Mouse (Mus musculus) cerebellum, adult 11-12 months (tissue): Measurements from ENCODE around the gene Crb3.
"Not testable (repeated sequence)": the region's sequence is repeated elsewhere in the genome, so short reads cannot be mapped to it uniquely, and the experiment has no call there.

Experiments
- DNase-seq: peaks from one replicate; pipeline ENCODE4 v3.0.0; 2022

Gene Crb3

DNA sequence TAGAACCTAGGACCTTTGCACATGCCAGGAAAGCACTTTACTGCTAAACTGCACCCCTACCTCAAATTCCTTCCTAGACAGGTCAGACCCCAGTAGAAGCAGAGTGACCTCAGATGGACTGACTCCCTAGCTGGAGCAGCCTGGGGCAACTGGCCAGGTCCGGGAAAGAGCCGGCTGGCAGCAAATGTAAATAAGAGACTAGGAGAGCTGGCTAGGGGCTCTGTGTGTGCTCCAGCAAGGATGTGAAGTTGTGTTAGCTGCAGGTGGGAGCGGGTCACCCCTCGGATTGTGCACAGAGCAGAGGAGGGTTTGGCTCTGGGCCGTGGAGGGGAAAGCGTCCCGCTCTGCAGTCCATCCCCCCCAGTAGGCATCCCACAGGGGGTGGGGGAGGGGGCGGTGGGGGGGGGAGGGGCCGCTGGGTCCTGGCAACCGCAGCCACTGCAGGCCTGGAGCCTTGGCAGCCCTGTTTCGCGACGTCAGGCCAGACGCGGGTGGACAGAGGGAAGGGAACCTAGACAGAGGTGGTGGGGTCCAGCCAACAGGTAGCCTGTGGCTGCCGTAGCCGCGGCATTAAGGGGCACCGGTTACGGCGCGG is at the start of gene Crb3:
TSS of gene Crb3 (plus strand) at position 215 of the 595 bp plus-strand sequence.
- DNase-seq: peak; percentile 83

DNA sequence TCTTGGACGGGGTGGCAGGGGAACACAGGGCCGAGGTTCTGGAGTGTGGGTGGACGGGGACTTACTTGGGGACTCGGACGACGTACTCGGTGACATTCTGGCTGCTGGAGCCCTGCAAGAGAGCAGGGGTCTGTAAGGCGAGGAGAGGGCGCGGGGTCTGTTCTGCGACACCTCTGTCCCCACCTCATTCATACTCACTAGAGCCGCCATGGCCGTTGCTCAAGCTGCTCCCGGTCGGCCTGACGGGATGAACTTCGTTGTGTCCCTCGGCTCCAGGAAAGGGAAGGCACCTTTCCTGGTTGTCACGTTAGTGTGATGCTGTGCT is 48.0 kb upstream of the Crb3 start:
- DNase-seq: no peak

DNA sequence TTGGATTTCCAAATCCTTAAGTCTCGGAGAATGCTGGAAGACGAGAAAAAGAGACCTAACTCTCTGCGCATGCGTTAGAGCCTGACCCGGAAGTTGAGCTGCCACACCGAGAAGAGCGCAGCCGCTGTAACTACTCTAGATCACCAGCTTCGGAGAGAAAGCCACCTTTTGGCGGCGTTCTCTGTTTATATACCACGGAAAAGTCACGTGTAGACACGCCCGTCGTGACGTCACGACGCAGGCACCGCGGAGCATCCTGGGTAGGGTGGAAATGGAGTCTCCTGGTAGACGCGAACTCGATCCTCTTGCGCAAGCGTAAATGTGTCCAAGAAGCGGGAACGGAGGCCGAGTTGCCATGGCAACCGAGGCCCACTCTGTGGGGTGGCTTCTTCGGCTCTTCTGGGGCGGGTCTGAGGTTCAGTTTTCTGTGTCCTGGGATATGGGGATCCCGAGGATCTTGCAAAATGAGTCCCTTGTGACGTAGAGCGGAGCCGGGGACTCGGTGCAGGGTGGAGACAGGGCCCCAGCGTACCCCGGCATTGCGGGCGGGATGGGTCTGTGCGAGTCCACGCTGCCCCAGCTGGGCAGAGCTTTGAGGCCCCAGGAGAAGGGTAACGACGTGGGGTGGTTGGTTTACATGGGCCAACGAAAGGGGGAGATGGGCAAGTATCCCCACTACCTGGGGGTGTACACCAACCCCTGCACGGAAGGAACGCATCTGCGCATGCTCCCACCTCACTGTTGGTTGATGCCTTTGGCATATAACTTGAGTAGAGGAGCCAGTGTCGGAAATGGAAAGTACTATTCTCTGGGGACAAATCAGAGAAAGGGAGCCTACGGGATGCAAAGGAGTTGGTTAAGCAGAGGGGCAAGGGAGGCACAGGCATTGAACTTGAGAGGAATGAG is 47.4 kb upstream of the Crb3 start, which contains the start of the genes Gtf2f1 and Gm17949:
TSS of gene Gtf2f1 (minus strand) at position 53 of the 906 bp plus-strand sequence.
TSS of gene Gm17949 (plus strand) at position 234 of the 906 bp plus-strand sequence.
- DNase-seq: peak; percentile 95

DNA sequence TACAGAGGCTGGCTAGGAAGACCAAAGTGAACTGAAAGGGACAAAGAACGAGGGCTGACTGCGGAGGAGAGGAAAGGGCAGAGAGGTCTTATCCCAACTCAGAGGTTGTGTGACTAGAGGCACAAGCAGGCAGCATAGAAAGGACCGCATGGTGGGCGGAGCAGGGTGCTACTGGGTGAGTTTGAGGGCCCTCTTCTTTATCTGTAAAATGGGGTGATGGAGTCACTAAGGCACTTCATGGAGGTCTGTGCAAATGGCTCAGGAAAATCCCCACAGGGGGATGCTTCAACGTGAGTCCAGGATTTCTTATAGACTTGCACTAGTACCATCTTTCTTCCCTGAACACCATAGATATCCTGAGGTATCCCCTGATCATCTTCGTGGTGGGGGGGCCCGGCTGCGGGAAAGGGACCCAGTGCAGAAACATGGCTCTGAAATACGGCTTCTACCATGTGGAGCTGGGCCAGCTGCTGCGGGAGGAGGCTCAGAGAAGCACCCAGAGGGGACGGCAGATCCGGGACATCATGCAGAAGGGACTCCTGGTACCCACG is 46.6 kb upstream of the Crb3 start:
- DNase-seq: peak; percentile 72

DNA sequence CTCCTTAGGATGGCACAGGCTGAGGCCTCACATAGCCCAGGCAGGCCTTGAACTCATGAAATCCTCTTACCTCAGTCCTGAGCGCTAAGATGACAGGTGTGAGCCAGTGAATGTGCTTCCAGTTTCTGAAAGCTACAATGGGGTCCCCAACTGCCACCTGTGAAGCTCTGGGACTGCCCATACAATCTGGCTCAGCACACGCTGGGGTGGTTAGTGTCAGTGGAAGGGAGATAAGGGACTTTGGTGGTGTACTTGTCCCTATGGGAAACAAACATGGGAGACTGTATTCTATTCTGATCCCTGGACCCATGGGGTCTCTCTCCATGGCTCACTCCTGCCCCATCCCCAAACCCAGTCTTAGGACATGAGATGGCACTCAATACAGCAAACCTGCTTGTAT is 39.2 kb upstream of the Crb3 start:
- DNase-seq: no peak

DNA sequence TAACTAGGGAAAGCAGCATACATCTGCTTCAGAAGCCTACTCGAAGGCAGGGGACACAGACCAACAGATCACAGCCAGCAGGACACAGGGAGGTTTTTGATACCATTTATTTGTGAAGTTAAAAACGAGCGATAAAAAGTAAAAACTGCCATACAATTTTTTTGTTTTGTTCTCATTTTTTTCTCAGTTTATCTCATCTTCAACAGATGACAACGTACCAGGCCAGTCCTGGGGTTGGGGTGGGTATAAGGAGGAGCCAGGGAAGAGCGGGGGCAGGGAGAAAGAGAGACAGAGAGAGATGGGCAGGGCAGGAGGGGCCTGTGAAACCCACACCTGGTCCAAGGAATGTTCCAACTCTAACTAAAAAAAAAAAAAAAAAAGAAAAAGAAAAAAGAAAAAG is 37.9 kb upstream of the Crb3 start:
- no peak for DNase-seq

DNA sequence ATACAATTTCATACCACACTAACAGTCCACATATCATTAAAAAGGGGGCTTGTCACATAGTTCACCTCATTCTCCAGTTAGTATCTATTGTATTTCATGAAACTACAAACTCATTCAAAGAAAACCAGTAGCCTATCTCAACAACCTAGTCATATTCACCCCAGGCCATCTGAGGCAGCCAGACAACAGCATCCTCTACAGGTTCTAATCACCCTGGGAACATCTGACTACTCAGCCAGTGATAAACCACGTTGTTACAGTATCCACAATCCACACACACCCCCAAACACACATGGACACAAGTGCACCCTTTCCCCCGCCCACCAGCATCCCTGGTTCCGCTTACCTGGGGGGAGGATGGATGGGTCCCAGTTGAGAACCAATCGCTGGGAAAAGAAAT is 31.4 kb upstream of the Crb3 start:
- no peak for DNase-seq

DNA sequence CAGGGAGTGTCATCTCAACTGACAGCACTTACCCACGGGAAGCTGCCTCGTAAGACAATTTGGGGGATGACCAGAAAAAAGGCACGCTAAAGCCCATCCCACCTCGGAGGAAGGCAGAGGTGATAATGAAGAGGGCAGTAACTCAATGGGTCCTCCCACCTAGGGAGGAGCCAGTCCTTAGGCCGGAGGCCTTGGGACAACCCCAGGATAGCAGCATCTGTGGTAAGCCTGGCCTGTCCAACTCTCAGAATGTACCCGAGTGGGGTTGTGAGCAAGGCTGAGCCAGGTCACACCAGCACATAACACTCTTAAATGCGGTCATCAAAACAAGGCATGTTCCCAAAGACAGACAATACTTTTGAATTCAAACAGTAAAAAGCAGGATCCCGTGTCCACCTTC is 29.2 kb upstream of the Crb3 start:
- no peak for DNase-seq

DNA sequence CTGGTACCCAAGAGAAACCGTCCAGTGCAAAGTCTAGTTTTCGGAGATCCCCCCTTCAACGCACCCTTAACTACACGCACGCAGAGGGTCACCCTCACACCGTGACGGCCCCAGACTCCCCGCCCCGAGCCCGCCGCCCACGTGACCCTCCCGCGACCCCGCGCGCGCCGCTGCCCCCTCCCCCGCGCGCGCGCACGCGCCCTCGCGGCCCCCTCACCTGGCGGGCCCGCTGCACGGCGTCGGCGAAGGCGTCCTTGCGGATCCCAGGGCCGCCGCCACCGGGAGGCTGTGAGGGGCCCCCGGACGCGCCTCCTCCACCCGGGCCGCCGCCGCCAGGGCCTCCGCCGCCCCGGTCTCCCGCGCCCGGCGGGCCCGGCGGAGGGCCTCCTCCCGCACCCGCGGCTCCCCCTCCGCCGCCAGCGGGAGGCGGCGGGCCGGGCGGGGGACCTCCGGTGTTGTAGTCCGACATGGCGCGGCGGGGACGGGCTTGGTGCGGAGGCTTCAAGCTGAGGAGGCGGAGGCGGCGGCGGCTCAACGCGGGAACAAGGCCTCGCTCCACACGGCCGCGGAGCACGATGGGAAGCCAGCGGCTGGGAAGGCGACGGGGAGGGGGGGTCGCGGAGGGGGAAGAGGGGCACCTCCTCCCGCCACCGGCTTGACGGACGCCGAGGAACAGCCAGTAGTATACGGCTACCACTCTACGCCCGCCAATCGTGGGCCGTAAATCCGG is 27.8 kb upstream of the Crb3 start, which contains the start of gene Khsrp:
TSS of gene Khsrp (minus strand) at position 592 of the 730 bp plus-strand sequence.
- DNase-seq: no peak

DNA sequence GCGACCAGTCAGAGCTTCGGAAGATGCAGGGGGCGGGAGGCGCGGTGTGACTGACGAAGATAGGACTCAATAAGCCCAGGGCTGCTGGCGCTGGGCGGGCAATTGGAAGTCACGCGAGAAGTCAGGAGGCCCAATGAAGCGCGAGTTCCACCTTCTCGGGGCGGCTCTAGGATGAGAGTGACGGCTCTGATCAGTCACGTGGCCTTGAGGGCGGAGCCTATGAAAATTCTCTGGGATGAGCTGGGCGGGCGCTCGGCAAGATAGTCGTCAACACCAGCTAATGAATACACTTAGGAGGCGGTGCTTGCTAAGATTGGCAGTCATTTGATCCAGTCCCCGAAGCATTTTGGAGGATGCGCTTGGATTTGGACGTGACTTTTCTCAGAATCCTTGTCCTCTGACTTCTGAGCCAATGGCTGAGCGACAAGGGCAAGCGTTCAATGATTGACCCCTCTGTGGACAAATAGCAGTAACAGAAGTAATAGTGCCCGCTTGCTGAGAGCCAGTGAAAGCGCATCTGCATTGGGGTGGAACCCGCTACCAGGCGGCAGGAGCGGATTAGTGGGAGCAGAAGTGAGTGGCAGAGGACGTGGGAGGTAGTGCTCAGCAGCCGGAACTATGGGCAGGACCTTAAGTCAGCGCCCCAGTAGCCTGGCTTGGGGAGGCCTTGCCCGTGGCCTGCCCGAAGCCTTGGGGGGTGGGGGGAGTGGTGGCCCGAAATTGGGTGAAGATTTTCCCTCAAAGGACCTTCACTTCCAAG is 27.1 kb upstream of the Crb3 start:
- DNase-seq: peak; percentile 100

DNA sequence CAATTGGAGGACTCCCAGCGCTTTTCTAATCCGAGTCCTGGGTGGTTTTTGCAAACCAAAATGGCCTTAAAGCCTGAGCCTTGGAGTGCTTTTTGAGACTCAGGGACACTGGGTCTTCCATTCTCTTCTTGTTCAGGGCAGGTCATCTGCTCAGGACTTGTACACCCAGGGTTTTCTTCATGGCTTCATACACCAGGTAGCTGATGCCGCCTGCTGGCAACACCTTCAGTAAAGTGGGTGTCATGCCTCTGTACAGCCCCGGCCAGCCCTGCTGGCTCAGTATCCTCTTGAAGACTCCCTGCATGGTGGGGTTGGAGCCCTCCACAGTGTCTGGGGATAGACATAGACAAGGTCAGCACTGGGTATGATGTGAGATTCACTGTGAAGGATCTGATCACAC is 26.1 kb upstream of the Crb3 start:
- peak; percentile 65 for DNase-seq

DNA sequence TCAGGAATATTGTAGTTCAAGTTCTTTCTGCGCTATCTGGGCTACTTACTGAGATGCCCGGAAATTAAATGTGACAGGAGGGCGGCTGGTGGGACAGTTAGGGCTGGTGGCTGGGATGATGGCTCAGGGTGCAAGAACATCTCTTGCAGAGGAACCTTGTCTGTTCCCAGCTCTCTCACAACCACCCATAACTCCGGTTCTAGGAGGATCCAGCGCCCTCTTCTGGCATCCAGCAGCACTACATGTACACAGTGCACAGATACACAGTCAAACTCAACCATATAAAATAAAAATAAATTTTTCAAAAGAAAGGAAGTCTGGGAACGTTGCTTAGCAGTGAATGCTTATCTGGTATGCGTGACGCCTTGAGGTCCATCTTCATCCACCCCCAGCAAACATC is 19.9 kb upstream of the Crb3 start:
- no peak for DNase-seq

DNA sequence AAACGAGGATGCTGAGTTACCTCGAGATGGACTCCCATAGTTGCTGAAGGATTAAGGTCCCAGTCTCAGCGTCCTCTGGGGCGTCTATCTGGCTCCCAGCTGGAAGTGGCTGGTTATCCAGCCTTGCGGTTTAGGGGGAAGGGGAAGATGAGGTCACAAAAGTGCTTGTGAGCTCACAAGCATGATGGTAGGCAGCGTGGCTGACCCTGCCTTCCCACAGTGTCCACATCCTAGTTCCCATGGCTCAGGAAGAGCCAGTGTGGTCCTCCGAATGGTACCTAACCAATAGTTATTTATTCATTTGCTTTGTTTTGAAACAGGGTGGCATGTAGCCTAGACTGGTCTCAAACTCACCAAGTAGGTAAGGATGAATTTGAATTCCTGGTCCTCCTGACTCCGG is 17.4 kb upstream of the Crb3 start, which contains the start of gene Slc25a41:
TSS of gene Slc25a41 (minus strand) at position 101 of the 400 bp plus-strand sequence.
- no peak for DNase-seq

DNA sequence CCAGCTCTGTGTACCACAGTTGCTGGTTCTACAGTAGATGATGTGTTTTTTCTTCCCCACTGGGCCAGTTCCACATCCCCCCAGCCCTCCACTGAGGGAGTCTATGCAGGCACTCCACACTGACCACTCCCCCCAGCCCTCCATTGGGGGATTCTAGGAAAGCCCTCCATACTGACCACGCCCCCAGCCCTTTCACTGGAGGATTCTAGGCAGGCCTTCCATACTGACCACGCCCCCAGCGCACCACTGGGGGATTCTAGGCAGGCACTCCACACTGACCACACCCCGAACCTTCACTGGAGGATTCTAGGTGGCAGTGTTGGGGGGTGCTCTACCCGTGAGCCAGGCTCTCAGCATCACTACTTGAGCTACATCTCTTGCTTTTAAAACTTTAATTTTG is 11.5 kb upstream of the Crb3 start:
- no peak for DNase-seq

DNA sequence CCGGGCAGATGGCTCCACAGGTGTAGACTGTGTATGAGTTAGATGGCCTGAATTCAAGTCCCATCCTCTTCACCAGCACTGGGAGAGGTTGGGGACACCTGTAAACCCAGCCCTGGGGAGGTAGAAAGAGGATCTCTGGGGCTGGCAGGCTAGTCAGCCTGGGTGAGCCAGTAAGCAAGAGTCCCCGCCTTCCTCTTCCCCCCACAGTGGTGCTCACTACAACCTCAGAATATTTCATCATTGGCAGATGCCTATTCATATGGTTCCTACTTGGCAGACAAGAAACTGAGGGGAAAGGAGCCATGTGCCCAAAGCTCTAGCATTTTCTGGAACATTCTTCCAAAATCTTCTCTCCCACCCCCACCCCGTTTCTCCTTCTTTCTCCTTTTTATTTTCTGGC is 10.1 kb upstream of the Crb3 start:
- DNase-seq: no peak

DNA sequence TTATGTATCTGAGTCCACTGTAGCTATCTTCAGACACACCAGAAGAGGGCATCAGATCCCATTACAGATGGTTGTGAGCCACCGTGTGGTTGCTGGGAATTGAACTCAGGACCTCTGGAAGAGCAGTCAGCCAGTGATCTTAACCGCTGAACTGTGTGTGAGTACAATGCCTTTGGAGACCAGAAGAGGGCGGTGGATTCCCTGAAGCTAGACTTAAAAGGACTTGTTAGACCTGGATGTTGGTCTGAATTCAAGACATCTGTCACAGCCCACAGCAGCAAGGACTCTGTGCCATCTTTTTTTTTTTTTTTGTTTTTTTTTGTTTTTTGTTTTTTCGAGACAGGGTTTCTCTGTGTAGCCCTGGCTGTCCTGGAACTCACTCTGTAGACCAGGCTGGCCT is 7.2 kb upstream of the Crb3 start:
- not testable (repeated sequence) for DNase-seq

DNA sequence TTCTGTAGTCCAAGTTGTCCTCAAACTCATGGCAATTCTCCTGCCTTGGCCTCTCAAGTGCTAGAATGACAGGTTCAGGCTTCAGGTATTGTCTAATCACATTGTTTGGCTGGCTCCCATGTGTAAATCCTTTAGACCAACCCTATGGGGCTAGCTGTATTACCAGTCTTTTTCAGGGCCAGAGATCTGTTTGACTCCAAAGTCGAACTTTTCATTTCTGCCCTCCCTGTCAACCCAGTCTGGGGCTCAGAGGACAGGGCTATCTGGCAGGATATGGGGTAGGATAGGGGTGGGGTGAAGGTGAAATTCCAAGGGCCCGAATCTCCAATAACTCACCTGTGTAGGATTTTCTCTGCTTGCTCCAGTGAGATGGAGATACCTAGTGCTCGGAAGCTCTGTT is 2.7 kb upstream of the Crb3 start:
- no peak for DNase-seq

DNA sequence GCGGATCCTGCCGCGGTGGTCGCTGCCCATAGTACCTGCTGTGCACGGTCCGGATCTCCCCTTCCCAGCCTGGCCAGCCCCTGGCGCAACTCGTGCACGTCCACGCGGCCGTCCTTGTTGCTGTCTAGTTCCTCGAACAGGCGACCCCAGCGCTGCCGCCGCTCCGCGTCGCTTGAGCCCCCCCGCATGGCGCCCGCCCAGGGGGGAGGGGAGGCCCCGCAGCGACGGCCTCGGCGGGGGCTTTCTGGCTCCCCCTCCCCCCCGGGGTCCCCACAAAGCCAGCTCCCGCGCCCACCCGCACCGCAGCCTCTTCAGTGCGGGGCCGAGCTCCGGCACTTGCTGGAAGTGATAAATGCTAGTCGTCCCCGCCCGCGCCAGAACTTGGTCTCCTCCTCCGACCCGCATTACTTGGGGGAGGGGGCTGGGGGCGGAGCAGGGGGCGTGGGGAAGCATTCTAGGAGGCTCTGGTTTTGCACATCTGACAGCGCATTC is 627 bp downstream of the Crb3 start, which contains the start of gene Slc25a23:
TSS of gene Slc25a23 (minus strand) at position 378 of the 492 bp plus-strand sequence.
- peak; percentile 84 for DNase-seq

DNA sequence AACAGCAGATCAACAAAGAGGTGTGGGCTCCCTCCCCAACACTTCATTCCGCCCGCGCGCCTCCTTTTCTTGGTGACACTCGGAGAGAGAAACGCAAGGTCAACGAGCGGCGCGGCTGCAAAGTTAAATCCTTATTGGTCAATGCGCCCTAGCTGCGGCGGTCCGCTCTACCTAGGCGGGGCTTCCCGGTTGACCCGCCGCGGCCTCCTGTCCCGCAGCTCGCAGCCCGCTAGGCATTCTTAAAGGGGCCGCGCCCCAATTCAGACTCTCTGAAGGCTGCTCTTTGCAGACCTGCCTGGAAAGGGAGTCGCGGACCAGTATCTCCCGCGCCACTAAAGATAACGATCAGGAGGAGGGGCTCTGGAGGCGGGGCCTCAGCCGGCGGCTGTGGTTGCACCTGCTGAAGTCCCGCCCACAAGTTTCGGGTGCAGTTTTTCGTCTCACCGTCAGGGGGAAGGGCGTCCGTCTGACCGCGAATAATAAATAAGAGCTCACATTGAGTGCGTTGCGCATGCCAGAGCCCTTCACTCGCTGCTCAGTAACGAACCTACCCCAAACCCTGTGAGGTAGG is 1.4 kb downstream of the Crb3 start:
- DNase-seq: peak; percentile 99

DNA sequence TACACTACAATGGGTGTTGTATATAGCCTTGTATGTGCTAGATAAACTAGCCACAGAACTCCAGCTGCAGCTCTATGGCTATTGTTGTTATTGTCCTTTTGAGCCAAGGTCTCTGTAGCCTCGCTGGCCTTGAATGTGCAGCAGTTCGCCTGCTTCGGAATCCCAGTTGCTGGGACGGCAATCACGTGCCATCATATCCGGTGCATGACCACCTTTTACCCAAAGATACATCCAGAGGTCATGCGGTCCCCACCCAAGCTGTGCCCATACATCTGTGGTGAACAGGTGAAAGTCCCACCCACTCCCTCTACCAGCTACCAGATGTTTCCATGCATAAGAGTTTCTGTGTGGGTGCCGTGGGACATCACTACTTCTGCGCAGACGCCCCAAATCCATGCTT is 2.2 kb downstream of the Crb3 start:
- peak; percentile 71 for DNase-seq

DNA sequence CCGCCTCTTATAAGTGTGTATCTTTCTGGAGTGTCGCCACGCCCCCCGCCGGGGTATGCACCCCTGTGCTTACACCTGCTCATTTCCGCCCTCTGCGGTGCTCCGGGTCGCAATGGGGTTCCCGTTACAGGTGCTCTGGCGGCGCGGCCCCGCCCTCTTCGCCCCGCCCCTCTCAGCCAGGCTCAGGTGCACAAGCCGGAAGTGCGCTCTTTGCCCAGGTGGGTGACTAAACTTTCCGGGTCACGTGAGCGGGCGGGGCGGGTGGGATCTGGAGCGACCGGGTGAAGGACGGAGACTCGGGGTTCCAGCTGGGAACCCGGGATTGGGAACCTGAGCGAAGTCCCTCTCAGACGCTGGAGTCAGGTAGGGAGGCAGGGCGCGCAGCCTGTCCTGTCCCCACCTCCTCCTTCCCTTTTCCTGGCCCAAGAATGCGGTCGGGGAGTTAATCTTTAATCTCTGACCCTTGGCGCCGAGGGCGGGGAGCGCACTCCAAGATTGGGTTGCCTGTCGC is 3.2 kb downstream of the Crb3 start:
- DNase-seq: peak; percentile 84

DNA sequence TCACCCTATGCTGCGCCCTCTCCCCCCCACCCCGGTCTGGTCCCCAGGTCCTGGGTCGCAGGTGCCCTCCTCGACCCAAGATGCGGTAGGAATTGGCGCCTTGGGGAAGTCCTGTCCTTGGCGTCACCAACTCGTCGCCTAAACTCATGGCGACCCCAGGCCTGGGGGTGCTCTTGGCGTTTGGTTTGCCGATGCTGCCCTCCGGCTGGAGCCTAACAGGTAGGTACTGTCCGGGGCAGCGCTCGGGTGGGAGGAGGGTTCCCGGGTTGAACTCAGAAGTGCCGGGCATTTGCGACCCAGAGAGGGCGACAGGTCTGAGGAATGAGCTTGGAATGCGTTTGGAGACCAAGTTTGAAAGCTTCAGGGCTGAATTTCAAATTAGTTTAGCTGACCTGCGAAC is 3.6 kb downstream of the Crb3 start:
- no peak for DNase-seq
